Mouse (Mus musculus) right cerebral cortex, postnatal 36 days (tissue): ENCODE results near the gene Nkx2-2.

Experiments used
- DNase-seq, 2 experiments: peaks; one replicate each; pipeline ENCODE4 v3.0.0; 2022; ENCODE audit warnings: low spot score in 2 of 2, mixed read lengths in 1 of 2

The Nkx2-2 gene

DNA sequence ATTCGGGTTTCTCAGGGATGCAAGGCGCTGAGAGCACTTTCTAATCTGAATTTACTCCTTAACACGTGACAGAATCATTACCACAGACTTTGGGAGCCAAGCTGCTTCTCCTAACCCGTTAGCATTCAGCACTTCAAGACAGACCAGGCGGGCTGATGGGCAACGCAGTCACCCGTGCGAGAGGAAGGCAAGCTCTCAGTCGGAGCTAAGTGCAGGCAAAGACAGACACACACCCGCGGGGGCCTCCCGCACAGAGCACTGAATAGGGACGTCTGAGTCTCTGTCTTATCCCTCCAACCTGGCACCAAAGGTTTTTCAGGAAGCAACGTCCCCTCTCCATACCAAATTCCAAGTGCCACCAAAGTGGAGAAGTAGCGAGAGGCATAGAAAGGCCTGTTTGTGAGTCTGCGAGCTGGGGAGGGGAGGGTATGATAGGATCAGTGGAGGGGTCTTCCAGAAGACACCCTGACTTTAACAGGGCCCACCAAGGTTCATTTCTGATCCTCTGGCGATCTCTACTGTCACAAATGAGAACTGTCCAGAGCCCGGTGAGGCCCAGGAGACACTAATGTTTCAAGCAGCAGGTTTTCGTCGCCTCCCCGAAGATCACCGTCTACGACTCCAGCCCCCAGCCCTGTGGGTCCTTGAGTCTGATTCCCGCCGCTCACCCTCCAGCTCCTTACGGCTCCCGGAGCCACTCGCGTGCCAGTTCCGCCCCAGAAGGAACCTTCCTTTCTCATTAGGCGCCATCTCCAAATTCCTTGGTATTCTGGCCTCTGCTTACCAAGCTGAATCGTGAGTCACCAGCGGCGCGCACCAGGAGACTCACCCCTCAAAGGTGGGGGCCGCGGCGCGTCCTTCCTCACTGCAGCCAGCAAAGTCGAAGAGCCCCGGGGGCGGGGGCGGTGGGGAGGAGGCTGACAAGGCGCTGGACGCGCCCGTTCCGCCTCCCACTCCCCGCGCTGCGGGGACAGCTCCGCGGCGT lies at the start of gene Nkx2-2:
Gene Nkx2-2, minus strand, starts transcription at position 973 of the 985 bp plus-strand sequence.
- no peak for DNase-seq

DNA sequence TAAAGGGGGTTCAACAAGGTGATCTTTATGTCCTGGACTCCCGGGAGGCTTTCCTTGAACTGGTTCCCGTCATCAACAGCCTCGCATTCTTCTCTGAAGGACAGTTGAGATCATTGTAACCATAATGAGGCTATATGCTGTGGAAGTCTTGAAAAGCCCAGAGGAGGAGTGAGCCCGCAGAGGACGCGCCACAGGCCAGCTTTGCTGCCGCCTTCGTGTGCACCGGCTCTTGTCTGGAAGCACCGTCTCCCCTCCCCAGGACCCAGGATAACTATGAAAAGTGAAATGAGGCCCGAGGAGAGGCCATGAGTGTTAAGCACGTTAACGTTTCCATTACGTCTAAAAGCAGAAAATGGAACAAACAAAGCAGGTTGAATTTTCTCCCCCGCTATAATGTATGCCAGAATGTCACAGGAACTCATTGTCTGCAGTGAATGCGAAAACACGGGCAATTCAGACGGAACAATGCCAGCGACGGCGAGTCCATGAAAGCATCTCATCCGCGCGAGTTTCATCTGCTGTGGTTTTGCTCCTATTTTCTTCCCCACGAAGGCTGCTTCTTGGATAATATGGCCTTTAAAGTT lies 41.8 kb upstream of the Nkx2-2 start:
- no peak for DNase-seq

DNA sequence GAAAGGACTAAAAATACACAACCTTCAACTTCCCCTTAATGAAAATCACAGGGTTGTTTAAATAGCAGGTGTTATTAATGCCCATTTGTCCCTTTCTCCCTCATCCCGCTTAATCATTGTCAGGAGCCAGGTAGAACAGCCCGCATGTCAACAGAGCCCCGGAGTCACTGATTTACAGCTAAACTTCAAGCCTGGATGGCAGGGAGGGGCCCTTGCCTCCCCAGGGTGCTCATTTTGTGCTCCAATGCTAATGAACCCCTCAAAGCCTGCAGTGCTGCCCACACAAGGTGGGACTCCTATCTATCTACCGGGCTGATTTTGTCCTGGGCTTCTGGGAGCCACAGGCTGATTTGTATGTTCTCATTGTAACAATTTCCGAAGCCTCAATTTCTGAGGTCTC lies 37.1 kb upstream of the Nkx2-2 start:
- DNase-seq, result no peak

DNA sequence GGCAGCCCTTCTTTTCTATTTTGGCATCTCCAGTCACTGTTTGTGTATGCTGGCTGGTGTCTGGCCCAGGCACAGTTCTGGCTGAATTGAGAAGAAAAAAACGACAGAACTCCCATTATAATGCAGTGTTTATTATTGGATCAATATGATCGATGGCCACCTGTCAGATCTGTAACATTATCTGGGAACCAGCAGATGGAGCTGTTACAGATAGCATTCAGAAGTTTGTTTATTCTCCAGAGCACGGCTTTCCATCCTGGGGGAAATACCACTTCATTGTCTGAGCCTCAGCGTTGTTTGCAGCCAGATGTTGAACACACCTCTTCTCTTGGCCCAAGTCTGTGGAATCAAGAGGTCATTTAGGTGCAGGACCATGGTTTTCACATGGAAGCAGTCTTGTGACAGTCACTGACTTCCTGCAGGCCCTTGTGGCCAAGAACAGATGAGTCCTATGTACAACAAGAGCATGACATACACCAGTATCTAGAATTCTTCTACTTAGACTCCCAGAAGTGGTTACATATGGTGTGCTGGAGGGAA lies 11.1 kb upstream of the Nkx2-2 start:
- DNase-seq, result no peak

DNA sequence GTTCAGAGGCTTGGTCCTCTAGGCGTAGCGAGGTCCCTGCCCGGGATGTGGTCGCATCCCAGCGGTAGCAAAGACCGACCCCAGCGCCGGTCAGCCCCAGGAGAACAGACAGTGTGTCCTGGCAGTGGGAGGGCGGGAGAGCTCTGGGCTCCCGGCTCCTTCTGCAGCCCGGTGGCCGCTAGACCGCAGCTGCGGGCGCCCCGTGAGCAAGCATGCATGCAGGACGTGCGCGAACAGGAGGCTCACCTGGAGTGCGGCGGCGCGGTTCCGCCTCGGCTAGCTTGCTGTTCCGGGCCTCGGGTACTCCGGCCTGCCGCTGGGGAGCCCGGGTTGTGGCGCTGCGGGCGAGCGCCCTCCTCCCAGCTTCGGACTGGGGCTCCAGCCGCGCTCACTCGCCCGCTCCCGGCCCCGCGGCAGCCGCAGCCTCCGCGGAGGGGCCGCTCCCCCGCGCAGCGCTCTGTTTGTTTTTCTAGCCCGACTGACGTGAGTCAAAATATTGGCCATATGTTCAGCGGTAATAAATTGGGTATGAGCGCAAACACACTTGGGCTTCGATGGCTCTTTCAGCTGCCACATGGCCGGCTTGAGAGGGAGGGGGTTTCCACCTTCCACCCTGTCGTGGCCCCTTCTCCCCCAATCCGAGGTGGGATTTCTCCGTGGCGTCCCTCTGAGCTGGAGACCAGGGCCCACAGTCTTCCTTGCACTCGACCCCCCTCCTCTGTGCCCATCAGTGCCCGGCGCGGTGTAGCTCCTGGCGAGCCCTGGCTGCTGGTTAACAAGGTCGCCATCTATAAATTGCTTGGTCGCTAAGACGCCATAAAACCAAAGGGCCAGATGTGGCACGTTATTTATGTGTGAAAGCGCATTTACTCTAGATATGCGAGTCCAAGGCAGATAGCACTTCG lies 920 bp upstream of the Nkx2-2 start:
- DNase-seq, result no peak

DNA sequence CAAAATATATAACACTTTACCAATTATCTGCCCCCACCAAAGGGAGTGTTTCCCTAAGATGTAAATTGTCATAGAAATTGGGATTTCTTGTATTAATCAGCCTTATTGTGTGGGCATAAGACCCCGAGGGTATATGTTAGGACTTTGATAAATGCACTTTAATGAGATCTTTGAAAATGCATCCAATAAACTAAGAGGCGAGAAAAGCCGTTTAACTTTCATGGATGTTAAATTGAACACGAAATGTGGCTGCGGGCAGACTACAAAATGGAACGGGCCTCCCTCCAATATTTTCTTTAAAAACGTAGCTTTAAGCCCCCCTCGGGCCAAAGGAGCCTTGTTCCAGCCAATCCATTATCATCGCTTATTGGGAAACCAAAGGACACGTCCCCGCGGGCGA lies 1.3 kb downstream of the Nkx2-2 start:
- no peak for DNase-seq

DNA sequence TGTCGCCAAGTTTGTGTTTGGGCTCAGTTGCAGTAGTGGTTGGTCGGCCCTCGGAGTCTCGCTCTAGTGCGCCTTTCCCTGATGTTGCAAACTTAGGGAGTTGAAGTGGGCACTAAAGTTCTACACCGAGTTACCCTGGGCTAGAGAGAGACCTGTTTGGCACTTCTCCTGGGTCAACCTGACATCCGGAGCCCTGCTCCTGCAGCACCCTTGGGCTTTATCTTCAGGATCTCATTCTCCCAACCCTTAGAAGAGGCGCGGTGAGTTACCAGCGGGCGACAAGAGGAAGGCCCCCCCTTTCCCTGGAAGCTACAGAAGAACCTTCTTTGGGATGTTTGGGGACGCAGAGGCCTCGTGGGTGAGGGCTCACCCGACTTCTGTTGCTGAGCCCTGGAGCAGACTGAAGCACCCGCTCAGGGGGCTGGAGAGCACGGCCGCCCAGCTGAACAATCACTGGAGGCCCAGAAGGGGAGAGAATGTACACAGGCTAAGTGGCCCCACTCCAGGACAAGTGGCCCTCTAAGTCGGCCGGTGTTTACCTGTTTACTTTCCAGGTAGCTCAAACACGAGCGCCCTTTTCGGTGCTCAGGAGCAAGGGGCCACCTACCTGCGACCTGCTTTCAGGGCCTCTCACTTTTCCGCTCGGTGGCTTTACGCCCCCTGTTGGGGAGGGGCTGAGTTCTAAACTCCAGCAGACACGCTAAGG lies 3.6 kb downstream of the Nkx2-2 start:
- no peak for DNase-seq

DNA sequence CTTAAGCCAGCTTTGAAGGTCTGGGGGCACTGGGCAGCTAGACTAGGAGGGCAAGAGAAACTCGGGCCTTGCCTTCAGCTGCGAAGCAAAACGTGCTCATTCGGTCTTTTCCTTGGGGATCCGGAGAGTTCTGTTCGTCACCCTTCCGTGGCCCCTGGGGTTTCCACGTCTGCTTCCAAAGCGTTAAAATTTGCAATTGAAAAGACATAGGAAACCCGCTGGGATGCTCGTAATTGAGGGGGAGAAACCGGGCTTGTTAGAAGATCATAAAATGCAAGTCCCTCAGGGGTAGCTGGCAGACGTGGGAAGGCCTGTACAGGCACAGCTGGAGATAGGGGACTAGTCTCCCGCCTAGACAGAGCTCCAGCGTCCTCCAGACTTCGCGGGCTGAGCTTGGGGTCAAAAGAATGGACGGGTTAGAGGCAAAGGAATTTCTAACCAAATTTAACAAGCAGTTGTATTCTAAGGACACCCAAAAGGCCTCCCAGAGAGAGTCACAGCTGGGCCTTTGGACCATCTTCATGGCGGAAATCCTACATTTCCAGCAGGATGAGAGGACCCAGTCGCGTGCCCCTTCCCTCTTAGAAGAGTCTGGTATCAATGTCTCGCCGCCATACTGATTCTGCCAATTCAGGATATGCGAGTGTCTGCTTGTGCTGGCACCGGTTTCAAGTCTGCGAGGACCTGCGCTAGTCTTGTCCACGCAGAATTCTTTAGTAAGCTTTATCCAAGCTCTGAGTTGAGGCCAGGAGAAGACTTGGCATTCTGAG lies 4.3 kb downstream of the Nkx2-2 start:
- DNase-seq, result no peak

DNA sequence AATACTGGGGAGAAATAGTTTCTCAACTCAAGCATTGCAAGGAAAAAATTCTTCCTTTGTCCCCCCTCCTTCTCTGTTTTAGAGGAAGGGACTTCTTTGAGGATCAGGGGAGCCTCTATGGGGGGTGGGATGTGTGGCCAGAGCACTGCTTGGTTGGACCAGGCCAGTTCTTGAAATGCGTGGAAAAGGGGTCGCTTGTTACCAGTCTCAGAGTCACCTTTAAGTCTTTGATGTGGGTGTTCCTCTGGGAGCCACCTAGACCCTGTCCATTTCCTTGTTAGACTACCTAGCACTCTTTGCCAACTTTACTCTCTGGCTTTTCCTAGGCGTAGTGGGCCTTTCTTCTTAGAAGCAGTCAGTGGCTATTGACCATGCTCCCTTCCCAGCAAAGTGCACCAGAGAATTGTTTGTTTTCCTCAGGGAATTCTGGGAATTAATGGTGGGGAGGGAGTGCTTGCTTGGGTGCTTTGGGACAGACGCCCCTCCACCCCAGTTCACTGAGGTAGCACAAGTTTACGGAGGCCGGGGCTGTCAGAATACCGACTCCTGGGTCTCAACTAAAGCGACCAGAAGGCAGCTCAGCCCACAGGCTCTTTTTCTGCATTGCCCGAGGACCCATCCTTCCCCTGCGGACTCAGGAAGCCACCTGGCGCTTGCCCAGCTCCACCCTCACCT lies 5.0 kb downstream of the Nkx2-2 start:
- DNase-seq, result no peak

DNA sequence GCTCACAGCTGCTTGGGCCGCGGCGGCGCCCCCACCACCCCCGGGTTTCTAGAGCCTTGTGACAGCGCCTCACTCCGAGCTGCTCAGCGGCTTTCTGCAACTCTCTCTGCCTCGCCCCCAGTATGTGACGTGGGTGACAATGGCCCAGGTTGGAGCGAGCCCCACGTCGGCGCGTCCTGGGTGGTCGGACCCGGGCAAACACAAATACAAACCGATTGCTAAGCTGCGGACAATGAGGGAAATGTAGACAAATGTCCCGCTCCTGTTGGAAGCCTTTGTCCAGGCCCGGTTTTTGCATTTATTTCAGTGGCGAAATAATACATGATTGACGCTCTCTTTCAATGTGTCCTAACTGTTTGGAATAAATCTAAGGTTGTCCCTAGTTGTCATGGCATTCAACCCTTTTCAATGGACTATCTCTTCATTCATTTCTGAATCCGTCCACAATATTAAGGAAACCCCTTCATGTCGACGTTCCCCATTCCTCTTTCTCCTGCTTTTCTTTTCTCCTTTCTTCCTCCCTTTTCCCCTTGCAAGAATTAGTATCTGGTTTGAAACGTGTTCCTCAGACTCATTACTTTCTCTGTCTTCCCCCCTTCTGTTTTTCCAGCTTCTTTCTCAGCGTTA lies 5.9 kb downstream of the Nkx2-2 start:
- DNase-seq, result no peak

DNA sequence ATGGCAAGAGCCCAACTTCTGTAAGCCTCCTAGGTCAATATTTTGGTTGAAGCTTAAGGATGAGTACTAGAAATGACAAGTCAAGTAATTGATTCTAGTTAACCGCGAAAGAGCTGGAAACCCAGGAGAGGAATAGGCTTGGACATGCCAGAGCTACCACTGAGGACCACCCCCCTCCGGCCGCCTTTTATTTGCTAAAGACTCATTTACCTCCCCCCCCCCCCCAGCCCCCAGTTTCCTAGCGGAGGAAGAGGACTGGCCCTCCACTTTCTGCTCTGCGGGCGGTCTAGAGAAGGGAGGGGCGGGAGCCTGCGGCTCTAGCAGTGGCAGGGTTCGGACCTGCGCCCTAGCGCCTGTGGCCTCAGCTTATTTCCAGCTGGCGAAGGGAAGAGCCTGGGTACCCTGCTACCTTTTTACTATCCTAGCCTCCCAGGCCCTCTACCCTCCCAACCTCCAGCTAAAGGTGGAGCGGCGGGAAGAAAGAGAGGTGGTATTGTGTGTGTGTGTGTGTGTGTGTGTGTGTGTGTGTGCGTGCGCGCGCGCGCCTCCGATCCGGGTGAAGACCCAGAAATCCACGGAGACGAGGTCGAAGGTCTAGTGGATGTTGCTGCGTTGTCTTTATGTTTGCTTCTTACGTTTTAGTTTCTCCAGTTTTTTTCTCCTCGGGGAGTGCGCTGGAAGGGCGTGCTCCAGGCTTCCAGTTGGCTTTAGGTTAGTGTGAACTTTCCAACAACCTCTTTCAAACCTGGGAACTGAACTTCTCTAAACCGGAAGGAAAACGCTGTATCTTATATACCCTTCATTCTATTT lies 6.8 kb downstream of the Nkx2-2 start:
- no peak for DNase-seq

DNA sequence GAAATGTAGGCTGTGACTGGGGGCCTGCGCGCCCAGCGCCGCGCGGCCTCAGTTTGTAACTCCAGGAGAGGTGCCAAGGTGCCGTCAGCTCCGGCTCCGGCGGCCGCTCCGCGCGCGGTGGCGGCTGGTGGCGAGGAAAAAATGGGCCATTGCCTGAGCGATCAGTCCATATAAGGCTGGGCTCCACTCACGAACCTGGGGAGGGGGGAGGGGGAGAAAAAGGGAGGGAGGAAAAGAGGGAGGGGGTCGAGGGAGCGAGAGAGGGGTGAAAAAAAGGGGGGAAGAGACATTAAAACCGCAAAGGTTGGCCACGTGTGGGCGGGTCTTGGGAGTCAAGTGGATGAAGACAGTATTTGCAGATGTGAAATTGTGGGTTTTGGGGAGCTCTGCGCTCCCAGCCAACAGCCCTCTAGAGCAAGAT lies 7.8 kb downstream of the Nkx2-2 start:
- DNase-seq, result no peak

DNA sequence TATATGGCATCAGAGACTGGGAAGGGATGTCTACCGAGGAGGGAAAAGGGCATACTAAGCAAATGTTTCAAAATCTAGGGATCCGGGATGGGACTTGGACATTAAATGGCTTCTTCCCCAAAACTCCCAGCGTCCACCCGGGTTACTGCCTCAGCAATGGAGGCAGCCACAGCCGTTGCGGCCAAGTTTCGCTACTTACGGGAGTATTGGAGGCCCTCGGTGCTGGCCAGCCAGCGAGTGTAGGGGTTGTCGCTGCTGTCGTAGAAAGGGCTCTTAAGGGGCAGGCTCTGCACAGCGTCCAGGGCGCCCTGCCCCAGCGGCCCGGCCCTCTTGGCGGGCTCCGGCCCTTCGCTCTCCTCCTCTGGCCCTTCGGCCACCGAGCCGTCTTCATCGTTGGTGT lies 8.5 kb downstream of the Nkx2-2 start:
- no peak for DNase-seq

DNA sequence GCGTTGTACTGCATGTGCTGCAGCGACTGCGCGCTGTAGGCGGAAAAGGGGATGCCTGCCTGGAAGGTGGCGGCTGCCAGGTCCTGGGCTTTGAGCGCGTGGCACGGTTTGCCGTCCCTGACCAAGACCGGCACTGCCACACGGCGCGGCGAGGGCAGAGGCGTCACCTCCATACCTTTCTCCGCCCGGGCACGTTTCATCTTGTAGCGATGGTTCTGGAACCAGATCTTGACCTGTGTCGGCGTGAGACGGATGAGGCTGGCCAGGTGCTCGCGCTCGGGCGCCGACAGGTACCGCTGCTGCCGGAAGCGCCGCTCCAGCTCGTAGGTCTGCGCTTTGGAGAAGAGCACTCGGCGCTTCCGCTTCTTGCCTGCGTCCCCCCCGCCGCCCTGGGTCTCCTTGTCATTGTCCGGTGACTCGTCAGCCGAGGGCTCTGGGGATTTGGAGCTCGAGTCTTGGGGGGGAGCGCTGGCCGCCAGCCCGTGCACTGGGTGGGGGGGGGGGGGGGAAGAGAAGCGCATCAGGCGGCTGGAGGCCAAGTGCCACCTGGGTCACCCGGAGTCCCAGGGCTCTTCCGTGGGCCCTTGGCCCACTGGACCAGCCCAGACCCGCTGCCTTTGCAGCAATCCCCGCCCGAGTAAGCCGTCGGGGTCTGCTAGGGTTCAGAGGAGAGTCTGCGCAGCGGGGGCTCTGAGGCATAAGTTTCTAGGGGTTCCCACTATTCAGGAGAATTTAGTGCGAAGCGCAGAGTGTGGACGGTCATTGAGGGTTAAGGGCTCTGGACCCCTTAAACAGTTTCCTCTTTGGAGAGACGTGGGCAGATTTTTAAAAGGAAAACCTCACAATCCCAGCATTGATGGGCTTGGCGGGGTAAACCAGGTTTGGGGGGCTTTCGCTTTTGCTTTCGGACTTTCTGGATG lies 9.7 kb downstream of the Nkx2-2 start:
- DNase-seq, result no peak

DNA sequence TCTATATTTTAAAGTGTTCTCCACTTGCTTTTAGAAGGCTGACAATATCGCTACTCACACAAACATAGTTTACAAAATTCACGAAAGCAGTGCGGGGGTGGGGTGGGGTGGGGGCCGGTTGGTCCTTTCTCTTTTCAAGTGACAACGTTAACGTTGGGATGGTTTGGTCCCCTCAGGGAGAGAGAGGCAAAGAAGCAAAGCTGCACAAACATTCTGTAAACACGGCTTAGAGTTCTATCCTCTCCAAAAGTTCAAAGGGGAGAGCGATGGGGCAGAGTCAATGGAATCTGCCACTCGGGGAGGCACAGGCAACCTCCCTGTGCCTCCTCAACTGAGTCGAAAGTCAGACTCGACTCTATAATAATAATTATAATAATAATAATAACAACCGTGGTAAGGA lies 10.5 kb downstream of the Nkx2-2 start:
- DNase-seq, result no peak

DNA sequence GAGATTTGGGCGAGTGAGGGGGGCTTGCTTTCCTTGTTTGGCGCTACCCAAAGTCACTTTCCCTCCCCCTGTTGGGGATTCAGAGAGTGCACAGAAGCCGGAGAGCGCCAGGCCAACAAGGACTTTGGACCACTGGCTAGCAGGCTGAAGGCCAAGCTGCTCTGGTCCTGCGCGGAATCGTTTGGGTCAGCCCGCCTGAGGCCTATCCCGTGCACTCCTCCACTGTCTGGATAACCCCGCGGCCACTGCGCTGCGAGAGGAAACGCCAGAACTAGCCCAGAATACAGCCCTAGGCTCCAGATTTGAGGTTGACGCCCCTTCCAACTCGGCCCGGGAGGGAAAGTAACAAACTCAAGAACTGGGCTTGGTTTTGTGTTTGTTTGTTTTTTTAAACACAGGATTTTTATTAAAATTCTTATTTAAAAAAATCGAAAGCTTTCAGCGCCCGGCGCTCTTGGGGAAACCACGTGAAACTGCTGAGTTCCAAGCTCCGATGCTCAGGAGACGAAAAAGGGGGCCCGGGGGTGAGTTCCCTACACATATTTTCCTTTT lies 11.3 kb downstream of the Nkx2-2 start:
- no peak for DNase-seq
